Mouse (Mus musculus) kidney, postnatal 25 days (tissue): Measurements from ENCODE around the gene Eif3a.

ENCODE experiments used
- DNase-seq, 2 experiments: peaks; one replicate each; pipeline ENCODE4 v3.0.0; 2021; ENCODE audit warnings: mixed read lengths in 2 of 2

The Eif3a gene

GRCm38 (mm10) chr19:60758896-60759835 is 31.3 kb downstream of the Eif3a start:
- no peak for DNase-seq

- DNase-seq, result no peak
Observed at GRCm38 (mm10) chr19:60757099-60757785, 33.2 kb downstream of the Eif3a start.

- DNase-seq, result peak; percentile 36 to 72
Observed at GRCm38 (mm10) chr19:60756192-60757098, 34.0 kb downstream of the Eif3a start.

GRCm38 (mm10) chr19:60755438-60756191 is 34.8 kb downstream of the Eif3a start, which contains the start of gene Nanos1:
Nanos1 (plus strand) TSS chr19:60755987.
- peak; percentile 86 to 92 for DNase-seq

- no peak for DNase-seq
Observed at GRCm38 (mm10) chr19:60747801-60748200, 42.7 kb downstream of the Eif3a start.

GRCm38 (mm10) chr19:60743767-60744547 is 46.5 kb downstream of the Eif3a start:
- no peak for DNase-seq

- DNase-seq, result no peak
Observed at GRCm38 (mm10) chr19:60740560-60740959, 49.9 kb downstream of the Eif3a start.

- DNase-seq, result no peak
Observed at GRCm38 (mm10) chr19:60731966-60732365, 58.5 kb downstream of the Eif3a start.

GRCm38 (mm10) chr19:60731299-60731698 is 59.2 kb downstream of the Eif3a start:
- no peak for DNase-seq

GRCm38 (mm10) chr19:60730281-60730852 is 60.1 kb downstream of the Eif3a start:
- peak; percentile 43 to 50 for DNase-seq

- no peak for DNase-seq
Observed at GRCm38 (mm10) chr19:60716381-60716780, 74.1 kb downstream of the Eif3a start.

- DNase-seq, result no peak
Observed at GRCm38 (mm10) chr19:60712577-60712976, 77.9 kb downstream of the Eif3a start.
